Mouse (Mus musculus) adrenal gland, postnatal 25 days (tissue): ENCODE measurements around the gene Rims4. TPM values are rescaled to one million over a fixed set of nuclear protein-coding genes. Genes with fewer than 3 reads are reported as not detected.

ENCODE experiments used
- DNase-seq: peaks from one replicate; pipeline ENCODE4 v3.0.0; 2021; ENCODE audit warnings: mixed read lengths
- total RNA-seq: library from RNA; stranded (reverse); gene quantifications from 2 replicates; pipeline ENCODE4 v1.2.3, GENCODE M21; 2021

Rims4 gene
- total RNA-seq, 1 experiment from 2014 or later = 182 TPM

GRCm38 (mm10) chr2:163866061-163866460 lies 52.4 kb downstream of the Rims4 start:
- DNase-seq = no peak

GRCm38 (mm10) chr2:163865311-163865710 lies 53.2 kb downstream of the Rims4 start:
- DNase-seq = no peak

GRCm38 (mm10) chr2:163858254-163858947 lies 60.1 kb downstream of the Rims4 start:
- peak; percentile 70 for DNase-seq

GRCm38 (mm10) chr2:163857233-163857632 lies 61.2 kb downstream of the Rims4 start:
- no peak for DNase-seq

- no peak for DNase-seq
Observed at GRCm38 (mm10) chr2:163853461-163853901, 65.0 kb downstream of the Rims4 start, which contains the start of gene Kcnk15. Gene Kcnk15 (plus strand): TSS chr2:163853651.

GRCm38 (mm10) chr2:163842043-163842442 lies 76.4 kb downstream of the Rims4 start:
- DNase-seq = no peak

GRCm38 (mm10) chr2:163839519-163839918 lies 79.0 kb downstream of the Rims4 start:
- DNase-seq = peak; percentile 68

- peak; percentile 76 for DNase-seq
Observed at GRCm38 (mm10) chr2:163838043-163838442, 80.4 kb downstream of the Rims4 start.

GRCm38 (mm10) chr2:163831163-163831562 lies 87.3 kb downstream of the Rims4 start:
- no peak for DNase-seq

- peak; percentile 29 for DNase-seq
Observed at GRCm38 (mm10) chr2:163826494-163826893, 92.0 kb downstream of the Rims4 start.

GRCm38 (mm10) chr2:163825861-163826260 lies 92.6 kb downstream of the Rims4 start:
- DNase-seq = peak; percentile 22

GRCm38 (mm10) chr2:163823771-163824170 lies 94.7 kb downstream of the Rims4 start:
- no peak for DNase-seq

- DNase-seq = peak; percentile 65
Observed at GRCm38 (mm10) chr2:163823248-163823647, 95.2 kb downstream of the Rims4 start.

GRCm38 (mm10) chr2:163820607-163821006 lies 97.9 kb downstream of the Rims4 start, which contains the start of gene Ccn5:
Gene Ccn5 (plus strand): TSS chr2:163820861.
- peak; percentile 84 for DNase-seq

GRCm38 (mm10) chr2:163814739-163815465 lies 103.6 kb downstream of the Rims4 start:
- no peak for DNase-seq

GRCm38 (mm10) chr2:163813077-163813476 lies 105.4 kb downstream of the Rims4 start:
- DNase-seq = no peak

Other genes with a start within 250 kb of the Rims4 start
- gene Ada, start 168.4 kb downstream of the Rims4 start, total RNA-seq = 2.8 and 3.6 TPM in 2 replicates
- not detected in 2 replicates for gene Ccn5, start 97.8 kb downstream of the Rims4 start, total RNA-seq
- gene Kcnk15, start 65.0 kb downstream of the Rims4 start, total RNA-seq = not detected in 2 replicates
- gene Ywhab, start 76.3 kb upstream of the Rims4 start, total RNA-seq = 241 TPM in 2 replicates
- gene Pabpc1l, start 106.8 kb upstream of the Rims4 start, total RNA-seq = 0.48 and 2.2 TPM in 2 replicates
- gene Stk4, start 151.6 kb upstream of the Rims4 start, total RNA-seq = 34.7 and 42.5 TPM in 2 replicates
- gene Tomm34, start 152.5 kb upstream of the Rims4 start, total RNA-seq = 44.3 and 46.8 TPM in 2 replicates